In genomic region chr9:96364141-96364838, GRCm38 (mm10) we compare ENCODE assay signal across 8 mouse cellular contexts. TPM values are rescaled to one million over a fixed set of nuclear protein-coding genes. Genes with fewer than 3 reads are reported as not detected.
A peak's percentile ranks its signal among the peaks of the same experiment; 100 is the strongest.
DNase-seq lines count a peak whose midpoint lies in the region; ATAC-seq lines count a peak whose summit lies in the region.

Gene Atp1b3 (minus strand): TSS chr9:96364442.

- no peaks in the 10 kb centered on the region for H3K9me3 ChIP-seq in megakaryocyte, embryonic 14.5 days

- H3K4me3 ChIP-seq in megakaryocyte, embryonic 14.5 days (replicated peaks): peak within 1 kb of the TSS; percentile 95

- DNase-seq in ZHBTc4 (ENCODE audit: low read depth, low spot score): peak; percentile 97
- DNase-seq in gastrocnemius, adult 8-10 months (ENCODE audit: low spot score in 2 of 2): peak; percentile 98 to 99
- DNase-seq in hindlimb bud, embryonic 11.5 days (ENCODE audit: extremely low spot score, low read depth, low spot score): peak; percentile 66
- DNase-seq in left cerebral cortex, adult 8-10 months (ENCODE audit: low spot score in 2 of 2): peak; percentile 96 to 99
- DNase-seq in right cerebral cortex, postnatal 10 days (ENCODE audit: low spot score in 2 of 2): peak; percentile 97 to 99
- peak; percentile 100 for DNase-seq in urinary bladder, postnatal 25 days (ENCODE audit: low spot score)

- peak; percentile 86 for ATAC-seq in common myeloid progenitor, adult 5-6 weeks (replicated peaks; ENCODE audit: low read depth, poor library complexity, severe bottlenecking)

- H3K36me3 ChIP-seq in megakaryocyte, embryonic 14.5 days (replicated peaks; ENCODE audit: low read length): peaks cover 10% of the 10 kb centered on the region

- peaks cover 48% of the 10 kb centered on the region for H3K4me1 ChIP-seq in megakaryocyte, embryonic 14.5 days

- no peaks in the 10 kb centered on the region for H3K27me3 ChIP-seq in megakaryocyte, embryonic 14.5 days (replicated peaks)

RNA-seq across cellular contexts. Expression of gene Atp1b3, which starts in this region (rescaled TPM):
- 146 and 155 TPM in 2 replicates for total RNA-seq in common myeloid progenitor, adult 5-6 weeks (2017)
- total RNA-seq in gastrocnemius, adult 8-10 months (2022): 10 to 100 TPM; 20.9 to 28.8 (median 27.0) TPM
- total RNA-seq in left cerebral cortex, adult 8-10 months (2022): 100 to 1,000 TPM; 107 to 114 (median 109) TPM
- 124 and 126 TPM in 2 replicates for polyA plus RNA-seq in megakaryocyte, embryonic 14.5 days (2012; ENCODE audit: insufficient read depth, low replicate concordance)

Comparison
In these comparisons a context has a peak if more than half of its experiments do, and no peak if none do; other contexts are left out.
1. Peak in every context shown above with its lines: DNase-seq, ATAC-seq and H3K4me3 ChIP-seq.